Mouse (Mus musculus) forebrain, embryonic 11.5 days (tissue): ENCODE results near the gene Tob2. TPM values are rescaled to one million over a fixed set of nuclear protein-coding genes. Genes with fewer than 3 reads are reported as not detected.

Experiments
- ATAC-seq: fragments of 200-750 bp; cut with Nextera tagmentation; replicated peaks from 2 replicates; pipeline ENCODE4 v1.8.0; 2017; ENCODE audit warnings: moderate TSS enrichment; ENCODE audit not compliant: low FRiP score
- DNase-seq: peaks from one replicate; pipeline ENCODE4 v3.0.0-alpha.2; 2017; ENCODE audit warnings: low spot score
- H3K27ac ChIP-seq: fragments of 300-500 bp; sonication (generic); 2 replicates; pipeline ENCODE4 v1.5.1; 2014; ENCODE audit warnings: low read depth, low read length
- H3K27me3 ChIP-seq: fragments of 300-500 bp; sonication (generic); 2 replicates; pipeline ENCODE4 v1.6.1; 2014; ENCODE audit warnings: mild to moderate bottlenecking, low read length, mixed read lengths; ENCODE audit not compliant: control insufficient read depth, insufficient read depth
- H3K36me3 ChIP-seq: fragments of 300-500 bp; sonication (generic); 2 replicates; pipeline ENCODE4 v1.6.1; 2014; ENCODE audit warnings: mild to moderate bottlenecking, low read length, moderate library complexity, mixed read lengths; ENCODE audit not compliant: control insufficient read depth, insufficient read depth
- H3K4me1 ChIP-seq: fragments of 300-500 bp; sonication (generic); replicated peaks from 2 replicates; pipeline ENCODE4 v1.6.1; 2014; ENCODE audit warnings: low read length, mixed read lengths; ENCODE audit not compliant: control insufficient read depth, insufficient read depth
- H3K4me2 ChIP-seq: fragments of 300-500 bp; sonication (generic); 2 replicates; pipeline ENCODE4 v1.6.1; 2014; ENCODE audit warnings: low read depth, mild to moderate bottlenecking, low read length, moderate library complexity, mixed read lengths; ENCODE audit not compliant: severe bottlenecking
- H3K4me3 ChIP-seq: fragments of 300-500 bp; sonication (generic); 2 replicates; pipeline ENCODE4 v1.5.1; 2014; ENCODE audit warnings: low read depth, low read length
- H3K9ac ChIP-seq: fragments of 300-500 bp; sonication (generic); 2 replicates; pipeline ENCODE4 v1.6.1; 2014; ENCODE audit warnings: low read length
- H3K9me3 ChIP-seq: fragments of 300-500 bp; sonication (generic); 2 replicates; pipeline ENCODE4 v1.6.1; 2016; ENCODE audit warnings: low read length, mixed read lengths; ENCODE audit not compliant: control insufficient read depth
- WGBS: fragments of 180-500 bp; shearing (Covaris S2); extraction: QIAGEN DNeasy Blood & Tissue Kit; methylation state at CpG from one replicate; pipeline ENCODE4 v1.1.7; 2014; 5-methylcytosine and 5-hydroxymethylcytosine counted together
- polyA plus RNA-seq: library from polyadenylated mRNA; unstranded; fragments of >200 nt; fragmentation: Nextera tagmentation; extraction: Ambion mirVana; gene quantifications from 2 replicates; pipeline ENCODE4 v1.2.1, GENCODE M21; 2014

Tob2 gene
- polyA plus RNA-seq, 1 experiment from 2014 or later, result 23.6 TPM

- DNase-seq, result peak; percentile 95
Measured at GRCm38 (mm10) chr15:81831136-81831825, 27.3 kb downstream of the Tob2 start.

GRCm38 (mm10) chr15:81830530-81830929 is 28.1 kb downstream of the Tob2 start:
- Histone ChIP-seq H3K27ac (no peak overlapping the region), H3K4me1 (no peaks in the 10 kb centered on the region), H3K4me2 (no peak overlapping the region), H3K27me3 (no peaks in the 10 kb centered on the region; the same call in 1 of the 2 replicates), H3K36me3 (no peaks in the 10 kb centered on the region; the same call in 1 of the 2 replicates), H3K9ac (no peak overlapping the region), H3K4me3 (no peak overlapping the region), H3K9me3 (no peaks in the 10 kb centered on the region)
- WGBS, result 83% methylated on average over 4 of the region's 4 CpGs
- ATAC-seq, result no peak
- no peak for DNase-seq

More at GRCm38 (mm10) chr15:81831136-81831825, 27.3 kb downstream of the Tob2 start:
- no peak overlapping the region for H3K4me3 ChIP-seq
- WGBS, result 16% methylated on average over 24 of the region's 24 CpGs
- no peaks in the 10 kb centered on the region; the same call in 1 of the 2 replicates for H3K27me3 ChIP-seq
- no peak overlapping the region for H3K27ac ChIP-seq
- H3K4me1 ChIP-seq, result 0 out of 2 replicates have a peak, but pooled peaks cover 2% of the 10 kb centered on the region
- H3K9me3 ChIP-seq, result no peaks in the 10 kb centered on the region
- no peaks in the 10 kb centered on the region; the same call in 1 of the 2 replicates for H3K36me3 ChIP-seq
- H3K9ac ChIP-seq, result peak overlapping the region; percentile 27; the same call in 1 of the 2 replicates
- peak; percentile 90 for ATAC-seq
- no peak overlapping the region for H3K4me2 ChIP-seq

- Histone ChIP-seq H3K27ac (no peak overlapping the region), H3K4me2 (no peak overlapping the region), H3K4me1 (no peaks in the 10 kb centered on the region), H3K9me3 (no peaks in the 10 kb centered on the region), H3K9ac (no peak overlapping the region), H3K27me3 (no peaks in the 10 kb centered on the region), H3K4me3 (no peak overlapping the region), H3K36me3 (no peaks in the 10 kb centered on the region; the same call in 1 of the 2 replicates)
- WGBS, result 66% methylated on average over 2 of the region's 2 CpGs
- ATAC-seq, result no peak
- no peak for DNase-seq
Measured at GRCm38 (mm10) chr15:81829208-81829580, 29.4 kb downstream of the Tob2 start.

DNA sequence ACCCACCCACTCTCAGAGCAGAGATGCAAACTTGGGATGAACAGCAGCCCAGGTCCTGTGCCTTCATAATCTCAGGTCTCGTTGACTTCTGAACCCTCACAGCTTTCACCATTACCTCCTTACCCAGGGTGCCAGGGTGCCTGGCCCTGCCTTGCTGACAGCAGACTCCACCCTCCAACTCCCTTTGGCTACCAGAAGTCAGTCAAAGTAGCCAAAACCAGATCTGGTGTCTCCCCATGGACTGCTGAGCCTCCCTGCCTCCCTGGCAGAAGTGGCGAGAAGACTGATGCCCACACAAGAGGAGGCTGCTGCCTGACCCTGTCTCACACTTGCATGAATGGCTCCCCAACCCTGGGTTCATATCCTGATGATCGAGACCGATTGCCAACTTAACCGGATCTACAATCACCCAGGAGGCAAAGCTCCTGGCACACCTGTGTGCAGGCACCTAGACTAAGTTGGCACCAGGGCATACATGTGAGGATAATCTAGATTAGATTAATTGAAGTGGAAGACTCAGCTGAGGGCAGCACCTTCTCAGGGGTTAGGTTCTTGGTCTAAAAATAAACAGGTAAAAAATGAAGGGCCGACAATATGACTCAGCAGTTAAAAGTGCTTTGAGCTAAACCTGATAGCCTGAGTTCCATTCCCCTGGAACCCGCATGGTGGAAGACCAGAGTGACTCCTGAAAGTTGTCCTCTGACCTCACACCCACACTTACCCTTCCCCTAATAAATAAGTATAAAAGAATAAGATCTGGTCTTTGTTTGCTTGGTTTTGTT is 30.0 kb downstream of the Tob2 start:
- Histone ChIP-seq H3K4me3 (no peak overlapping the region), H3K4me2 (no peak overlapping the region), H3K9ac (no peak overlapping the region), H3K9me3 (no peaks in the 10 kb centered on the region), H3K27me3 (no peaks in the 10 kb centered on the region), H3K4me1 (no peaks in the 10 kb centered on the region), H3K36me3 (no peaks in the 10 kb centered on the region; the same call in 1 of the 2 replicates), H3K27ac (no peak overlapping the region)
- ATAC-seq, result no peak
- no peak for DNase-seq
- 93% methylated on average over 7 of the region's 7 CpGs for WGBS

DNA sequence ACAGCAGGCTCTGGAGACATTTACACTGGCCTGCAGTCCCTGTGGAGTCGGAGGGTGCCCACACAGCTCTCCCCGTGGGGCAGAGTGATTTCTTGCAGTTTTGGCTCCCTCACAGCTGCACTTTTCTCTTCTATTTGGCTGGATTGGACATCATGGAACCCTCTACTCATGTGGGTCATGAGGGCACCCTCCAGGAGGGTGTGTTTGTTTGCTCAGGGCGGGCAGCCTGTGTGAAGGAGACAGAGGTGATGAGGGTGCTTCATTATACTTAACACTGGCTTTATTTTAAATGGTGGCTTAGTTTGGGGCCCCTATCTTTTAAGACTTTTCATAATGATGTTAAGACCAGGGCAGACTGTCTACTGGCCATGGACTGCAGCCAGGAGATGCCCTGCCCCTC is 33.8 kb downstream of the Tob2 start:
- ATAC-seq (no peak), DNase-seq (no peak)
- no peaks in the 10 kb centered on the region for H3K27me3 ChIP-seq
- H3K4me3 ChIP-seq, result no peak overlapping the region
- H3K9me3 ChIP-seq, result no peaks in the 10 kb centered on the region
- peaks cover 4% of the 10 kb centered on the region; the same call in 1 of the 2 replicates for H3K36me3 ChIP-seq
- no peak overlapping the region for H3K9ac ChIP-seq
- 84% methylated on average over 3 of the region's 3 CpGs for WGBS
- H3K4me1 ChIP-seq, result no peaks in the 10 kb centered on the region
- no peak overlapping the region for H3K27ac ChIP-seq
- no peak overlapping the region for H3K4me2 ChIP-seq

GRCm38 (mm10) chr15:81822631-81823030 is 36.0 kb downstream of the Tob2 start:
- H3K9me3 ChIP-seq, result no peaks in the 10 kb centered on the region
- H3K27me3 ChIP-seq, result no peaks in the 10 kb centered on the region
- H3K4me2 ChIP-seq, result no peak overlapping the region
- no peaks in the 10 kb centered on the region for H3K4me1 ChIP-seq
- no peak overlapping the region for H3K4me3 ChIP-seq
- ATAC-seq (no peak), DNase-seq (no peak)
- H3K9ac ChIP-seq, result no peak overlapping the region
- H3K27ac ChIP-seq, result no peak overlapping the region
- peaks cover 4% of the 10 kb centered on the region; the same call in 1 of the 2 replicates for H3K36me3 ChIP-seq
- WGBS, result 88% methylated on average over 3 of the region's 3 CpGs

DNA sequence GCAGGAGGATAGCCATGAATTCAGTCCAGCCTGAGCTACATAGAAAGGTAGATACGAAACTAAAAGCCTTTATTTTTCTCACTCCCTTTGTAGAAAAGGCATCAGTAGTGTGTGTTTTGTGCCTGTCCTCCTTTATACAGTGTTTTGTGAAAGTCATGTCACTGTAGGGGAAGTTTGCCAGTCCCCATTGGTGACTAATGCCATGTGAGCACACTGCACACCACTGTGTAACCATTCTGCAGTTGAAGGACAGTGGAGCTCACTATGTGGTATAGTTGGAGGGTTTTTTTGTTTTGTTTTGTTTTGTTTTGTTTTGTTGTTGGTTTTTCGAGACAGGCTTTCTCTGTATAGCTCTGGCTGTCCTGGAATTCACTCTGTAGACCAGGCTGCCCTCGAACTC is 40.2 kb downstream of the Tob2 start:
- Histone ChIP-seq H3K27me3 (no peaks in the 10 kb centered on the region), H3K36me3 (peaks cover 4% of the 10 kb centered on the region; the same call in 1 of the 2 replicates), H3K27ac (no peak overlapping the region), H3K9ac (no peak overlapping the region), H3K9me3 (no peaks in the 10 kb centered on the region), H3K4me2 (no peak overlapping the region), H3K4me1 (no peaks in the 10 kb centered on the region; the same call in 1 of the 2 replicates), H3K4me3 (no peak overlapping the region)
- DNase-seq, result no peak
- no peak for ATAC-seq
- 87% methylated on average over 3 of the region's 3 CpGs for whole genome bisulfite sequencing

GRCm38 (mm10) chr15:81814716-81815370 is 43.8 kb downstream of the Tob2 start:
- 92% methylated on average over 12 of the region's 12 CpGs for WGBS
- no peak overlapping the region for H3K9ac ChIP-seq
- H3K36me3 ChIP-seq, result no peaks in the 10 kb centered on the region; the same call in 1 of the 2 replicates
- no peaks in the 10 kb centered on the region for H3K27me3 ChIP-seq
- no peak overlapping the region for H3K4me2 ChIP-seq
- H3K9me3 ChIP-seq, result no peaks in the 10 kb centered on the region
- no peak for DNase-seq
- peaks cover 8% of the 10 kb centered on the region; the same call in 1 of the 2 replicates for H3K4me1 ChIP-seq
- ATAC-seq, result no peak
- H3K4me3 ChIP-seq, result no peak overlapping the region
- H3K27ac ChIP-seq, result no peak overlapping the region
